Mouse (Mus musculus): ENCODE data around the gene Grcc10.

- no peak for TF ChIP-seq POLR2A (IDR thresholded peaks at IDR 0.05; ENCODE audit: borderline replicate concordance, low read depth, low read length)
- TF ChIP-seq CTCF (IDR thresholded peaks at IDR 0.05; ENCODE audit: low read depth, low read length): no peak
Observed at GRCm38 (mm10) chr6:124780917-124781316, 39.7 kb upstream of the Grcc10 start.
